Mouse (Mus musculus): ENCODE results near the gene Dot1l. TPM values are rescaled to one million over a fixed set of nuclear protein-coding genes. Genes with fewer than 3 reads are reported as not detected.
A peak's percentile ranks its signal among the peaks of the same experiment; 100 is the strongest.

Dot1l gene
- polyA plus RNA-seq, 1 experiment, result 45.9 TPM

GRCm38 (mm10) chr10:80756509-80756908 is 1.5 kb downstream of the Dot1l start:
- Histone ChIP-seq H3K27ac (ENCODE audit: insufficient read depth, low read length) (no peak overlapping the region), H3K4me1 (ENCODE audit: control insufficient read depth, insufficient read depth, low read length) (peaks cover 30% of the 10 kb centered on the region), H3K4me3 (ENCODE audit: insufficient read depth, low read length) (peak overlapping the region; percentile 93)
- no peak for TF ChIP-seq POLR2A (IDR thresholded peaks at IDR 0.05; ENCODE audit: extremely low read depth, insufficient read depth, low read length)
- no peak for TF ChIP-seq CTCF (IDR thresholded peaks at IDR 0.05; ENCODE audit: extremely low read depth, insufficient read depth, low read length)

DNA sequence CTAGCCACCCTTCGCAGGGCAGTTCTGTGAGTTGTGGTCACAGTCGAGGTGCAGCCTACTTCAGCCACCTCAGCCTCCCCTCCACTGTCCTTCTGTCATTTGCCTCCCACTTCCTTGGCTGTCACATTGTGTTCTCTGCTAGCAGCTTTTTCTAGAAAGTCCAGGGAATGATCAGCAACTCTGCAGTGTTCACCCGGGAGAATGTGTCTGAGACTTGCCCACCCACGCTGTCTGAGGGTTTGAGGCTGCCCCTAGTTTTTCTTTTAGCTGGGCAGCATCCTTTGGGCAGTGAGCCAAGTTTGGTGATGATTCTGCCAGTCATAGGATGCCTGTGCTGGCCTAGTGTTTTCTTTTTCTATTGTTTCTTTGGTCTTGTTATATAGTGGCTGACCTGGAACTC is 2.0 kb downstream of the Dot1l start:
- Histone ChIP-seq H3K4me3 (ENCODE audit: insufficient read depth, low read length) (peak overlapping the region; percentile 93; the same call in 1 of the 2 replicates), H3K27ac (ENCODE audit: insufficient read depth, low read length) (peak overlapping the region; percentile 36; the same call in 1 of the 2 replicates), H3K4me1 (ENCODE audit: control insufficient read depth, insufficient read depth, low read length) (peaks cover 30% of the 10 kb centered on the region)
- TF ChIP-seq CTCF (IDR thresholded peaks at IDR 0.05; ENCODE audit: extremely low read depth, insufficient read depth, low read length), result no peak
- TF ChIP-seq POLR2A (IDR thresholded peaks at IDR 0.05; ENCODE audit: extremely low read depth, insufficient read depth, low read length), result no peak

GRCm38 (mm10) chr10:80757717-80758116 is 2.7 kb downstream of the Dot1l start:
- H3K4me3 ChIP-seq (ENCODE audit: insufficient read depth, low read length), result peak overlapping the region; percentile 93; the same call in 1 of the 2 replicates
- TF ChIP-seq POLR2A (IDR thresholded peaks at IDR 0.05; ENCODE audit: extremely low read depth, insufficient read depth, low read length) (no peak), CTCF (IDR thresholded peaks at IDR 0.05; ENCODE audit: extremely low read depth, insufficient read depth, low read length) (peak; percentile 50)
- H3K27ac ChIP-seq (ENCODE audit: insufficient read depth, low read length), result peak overlapping the region; percentile 36
- H3K4me1 ChIP-seq (ENCODE audit: control insufficient read depth, insufficient read depth, low read length), result peaks cover 30% of the 10 kb centered on the region

GRCm38 (mm10) chr10:80758651-80759050 is 3.6 kb downstream of the Dot1l start:
- Histone ChIP-seq H3K4me3 (ENCODE audit: insufficient read depth, low read length) (no peak overlapping the region), H3K27ac (ENCODE audit: insufficient read depth, low read length) (no peak overlapping the region), H3K4me1 (ENCODE audit: control insufficient read depth, insufficient read depth, low read length) (peaks cover 30% of the 10 kb centered on the region)
- TF ChIP-seq CTCF (IDR thresholded peaks at IDR 0.05; ENCODE audit: extremely low read depth, insufficient read depth, low read length) (no peak), POLR2A (IDR thresholded peaks at IDR 0.05; ENCODE audit: extremely low read depth, insufficient read depth, low read length) (no peak)

GRCm38 (mm10) chr10:80760596-80761524 is 5.9 kb downstream of the Dot1l start:
- TF ChIP-seq CTCF (IDR thresholded peaks at IDR 0.05; ENCODE audit: extremely low read depth, insufficient read depth, low read length), result no peak
- TF ChIP-seq POLR2A (IDR thresholded peaks at IDR 0.05; ENCODE audit: extremely low read depth, insufficient read depth, low read length), result no peak
- Histone ChIP-seq H3K27ac (ENCODE audit: insufficient read depth, low read length) (no peak overlapping the region), H3K4me3 (ENCODE audit: insufficient read depth, low read length) (no peak overlapping the region), H3K4me1 (ENCODE audit: control insufficient read depth, insufficient read depth, low read length) (peaks cover 31% of the 10 kb centered on the region)

- Histone ChIP-seq H3K4me1 (ENCODE audit: control insufficient read depth, insufficient read depth, low read length) (peaks cover 31% of the 10 kb centered on the region), H3K4me3 (ENCODE audit: insufficient read depth, low read length) (no peak overlapping the region), H3K27ac (ENCODE audit: insufficient read depth, low read length) (no peak overlapping the region)
- no peak for TF ChIP-seq POLR2A (IDR thresholded peaks at IDR 0.05; ENCODE audit: extremely low read depth, insufficient read depth, low read length)
- TF ChIP-seq CTCF (IDR thresholded peaks at IDR 0.05; ENCODE audit: extremely low read depth, insufficient read depth, low read length), result no peak
Measured at GRCm38 (mm10) chr10:80761821-80762220, 6.8 kb downstream of the Dot1l start.

GRCm38 (mm10) chr10:80763502-80763901 is 8.5 kb downstream of the Dot1l start:
- no peak overlapping the region for H3K27ac ChIP-seq (ENCODE audit: insufficient read depth, low read length)
- no peak overlapping the region for H3K4me3 ChIP-seq (ENCODE audit: insufficient read depth, low read length)
- H3K4me1 ChIP-seq (ENCODE audit: control insufficient read depth, insufficient read depth, low read length), result peaks cover 16% of the 10 kb centered on the region
- TF ChIP-seq CTCF (IDR thresholded peaks at IDR 0.05; ENCODE audit: extremely low read depth, insufficient read depth, low read length), result no peak
- no peak for TF ChIP-seq POLR2A (IDR thresholded peaks at IDR 0.05; ENCODE audit: extremely low read depth, insufficient read depth, low read length)

DNA sequence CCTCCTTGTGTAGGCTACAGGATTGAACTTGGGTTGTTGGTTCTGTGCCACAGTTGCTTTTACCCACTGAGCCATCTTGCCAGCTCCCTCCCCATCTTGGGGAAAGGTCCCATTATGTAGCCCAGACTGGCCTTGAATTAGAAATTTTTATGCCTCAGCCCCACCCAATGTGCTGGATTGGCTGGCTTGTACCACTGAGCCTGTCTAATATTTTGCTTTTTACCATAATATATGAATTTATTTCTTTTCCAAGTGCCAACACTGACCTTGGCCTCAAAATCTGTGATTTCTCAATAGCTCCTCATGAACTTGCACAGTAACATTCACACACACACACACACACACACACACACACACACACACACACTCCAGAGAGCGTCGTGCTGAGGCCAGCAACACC is 10.7 kb downstream of the Dot1l start:
- TF ChIP-seq CTCF (IDR thresholded peaks at IDR 0.05; ENCODE audit: extremely low read depth, insufficient read depth, low read length) (no peak), POLR2A (IDR thresholded peaks at IDR 0.05; ENCODE audit: extremely low read depth, insufficient read depth, low read length) (no peak)
- Histone ChIP-seq H3K4me3 (ENCODE audit: insufficient read depth, low read length) (no peak overlapping the region), H3K4me1 (ENCODE audit: control insufficient read depth, insufficient read depth, low read length) (peaks cover 9% of the 10 kb centered on the region), H3K27ac (ENCODE audit: insufficient read depth, low read length) (peak overlapping the region; percentile 6; the same call in 1 of the 2 replicates)

DNA sequence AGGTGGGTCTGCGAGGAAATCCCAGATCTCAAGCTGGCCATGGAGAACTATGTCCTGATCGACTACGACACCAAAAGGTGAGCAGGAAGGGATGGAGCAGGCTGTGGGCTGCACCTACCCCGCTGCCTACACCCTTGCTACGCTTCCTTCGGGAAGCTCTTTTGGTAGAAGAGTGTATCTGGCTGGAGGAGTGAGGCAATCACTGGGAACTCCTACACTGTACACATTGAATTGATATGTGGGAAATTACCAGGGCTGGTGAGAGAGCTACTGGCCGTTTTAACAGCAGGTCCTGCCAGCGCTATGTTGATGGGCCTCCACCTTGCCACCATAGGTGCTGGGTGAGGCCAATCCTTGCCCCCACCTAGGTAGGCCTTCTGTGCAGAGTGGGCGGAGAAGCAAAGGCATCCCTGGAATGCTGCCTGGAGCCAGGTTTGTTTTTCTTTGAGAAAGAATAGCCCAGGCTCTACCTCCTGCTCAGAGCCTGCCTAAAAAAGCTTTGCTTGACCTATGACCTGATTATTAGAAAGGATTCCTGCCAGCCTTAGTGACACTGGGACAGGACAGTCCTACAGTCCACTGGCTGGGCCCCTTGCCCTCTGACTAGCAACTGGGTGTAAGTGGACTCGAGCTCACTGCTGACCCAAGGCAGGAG is 11.3 kb downstream of the Dot1l start:
- TF ChIP-seq CTCF (IDR thresholded peaks at IDR 0.05; ENCODE audit: extremely low read depth, insufficient read depth, low read length), result no peak
- TF ChIP-seq POLR2A (IDR thresholded peaks at IDR 0.05; ENCODE audit: extremely low read depth, insufficient read depth, low read length), result no peak
- no peak overlapping the region for H3K4me3 ChIP-seq (ENCODE audit: insufficient read depth, low read length)
- H3K4me1 ChIP-seq (ENCODE audit: control insufficient read depth, insufficient read depth, low read length), result peaks cover 8% of the 10 kb centered on the region
- peak overlapping the region; percentile 21; the same call in 1 of the 2 replicates for H3K27ac ChIP-seq (ENCODE audit: insufficient read depth, low read length)

All from cortical plate, adult 2 months (tissue).